Mouse (Mus musculus): Measurements from ENCODE around the gene Ankrd16. TPM values are rescaled to one million over a fixed set of nuclear protein-coding genes. Genes with fewer than 3 reads are reported as not detected.

Ankrd16 gene
- total RNA-seq (2015; ENCODE audit: low replicate concordance) (5.4 and 5.9 TPM in 2 replicates), total RNA-seq (2017; ENCODE audit: low replicate concordance) (5.3 and 6.4 TPM in 2 replicates)

- ATAC-seq (replicated peaks; ENCODE audit: low FRiP score, poor library complexity, severe bottlenecking): peak; percentile 95
Observed at GRCm38 (mm10) chr2:11777091-11778068, at the start of gene Ankrd16, which contains the start of gene Fbh1. Ankrd16 (plus strand) TSS chr2:11777876. Fbh1 (minus strand) TSS chr2:11777582.

- no peak for ATAC-seq (replicated peaks; ENCODE audit: low FRiP score, poor library complexity, severe bottlenecking)
Observed at GRCm38 (mm10) chr2:11729091-11729490, 48.6 kb upstream of the Ankrd16 start.

- ATAC-seq (replicated peaks; ENCODE audit: low FRiP score, poor library complexity, severe bottlenecking): no peak
Observed at GRCm38 (mm10) chr2:11732978-11733377, 44.7 kb upstream of the Ankrd16 start.

GRCm38 (mm10) chr2:11735853-11736252 is 41.8 kb upstream of the Ankrd16 start:
- no peak for ATAC-seq (replicated peaks; ENCODE audit: low FRiP score, poor library complexity, severe bottlenecking)

- no peak for ATAC-seq (replicated peaks; ENCODE audit: low FRiP score, poor library complexity, severe bottlenecking)
Observed at GRCm38 (mm10) chr2:11738794-11739193, 38.9 kb upstream of the Ankrd16 start.

GRCm38 (mm10) chr2:11739516-11740051 is 38.1 kb upstream of the Ankrd16 start:
- no peak for ATAC-seq (replicated peaks; ENCODE audit: low FRiP score, poor library complexity, severe bottlenecking)

GRCm38 (mm10) chr2:11762541-11762940 is 15.1 kb upstream of the Ankrd16 start:
- ATAC-seq (replicated peaks; ENCODE audit: low FRiP score, poor library complexity, severe bottlenecking): 0 out of 2 replicates have a peak, but pooled peaks have one; percentile 32

- no peak for ATAC-seq (replicated peaks; ENCODE audit: low FRiP score, poor library complexity, severe bottlenecking)
Observed at GRCm38 (mm10) chr2:11765694-11766093, 12.0 kb upstream of the Ankrd16 start.

GRCm38 (mm10) chr2:11766485-11767160 is 11.1 kb upstream of the Ankrd16 start:
- ATAC-seq (replicated peaks; ENCODE audit: low FRiP score, poor library complexity, severe bottlenecking): no peak

GRCm38 (mm10) chr2:11767161-11767545 is 10.5 kb upstream of the Ankrd16 start:
- ATAC-seq (replicated peaks; ENCODE audit: low FRiP score, poor library complexity, severe bottlenecking): no peak

- no peak for ATAC-seq (replicated peaks; ENCODE audit: low FRiP score, poor library complexity, severe bottlenecking)
Observed at GRCm38 (mm10) chr2:11771701-11772100, 6.0 kb upstream of the Ankrd16 start.

- ATAC-seq (replicated peaks; ENCODE audit: low FRiP score, poor library complexity, severe bottlenecking): no peak
Observed at GRCm38 (mm10) chr2:11772401-11772800, 5.3 kb upstream of the Ankrd16 start.

GRCm38 (mm10) chr2:11774426-11774825 is 3.2 kb upstream of the Ankrd16 start:
- ATAC-seq (replicated peaks; ENCODE audit: low FRiP score, poor library complexity, severe bottlenecking): no peak

- ATAC-seq (replicated peaks; ENCODE audit: low FRiP score, poor library complexity, severe bottlenecking): no peak
Observed at GRCm38 (mm10) chr2:11775121-11775520, 2.6 kb upstream of the Ankrd16 start.

- ATAC-seq (replicated peaks; ENCODE audit: low FRiP score, poor library complexity, severe bottlenecking): no peak
Observed at GRCm38 (mm10) chr2:11776415-11776814, 1.3 kb upstream of the Ankrd16 start.

GRCm38 (mm10) chr2:11778087-11778823 is 579 bp downstream of the Ankrd16 start:
- peak; percentile 88 for ATAC-seq (replicated peaks; ENCODE audit: low FRiP score, poor library complexity, severe bottlenecking)

- no peak for ATAC-seq (replicated peaks; ENCODE audit: low FRiP score, poor library complexity, severe bottlenecking)
Observed at GRCm38 (mm10) chr2:11784159-11784558, 6.5 kb downstream of the Ankrd16 start.

GRCm38 (mm10) chr2:11794668-11795067 is 17.0 kb downstream of the Ankrd16 start:
- no peak for ATAC-seq (replicated peaks; ENCODE audit: low FRiP score, poor library complexity, severe bottlenecking)

GRCm38 (mm10) chr2:11797930-11798364 is 20.3 kb downstream of the Ankrd16 start:
- no peak for ATAC-seq (replicated peaks; ENCODE audit: low FRiP score, poor library complexity, severe bottlenecking)
